Mouse (Mus musculus) liver, embryonic 14.5 days (tissue): Measurements from ENCODE around the gene Cfap126.
"Not testable (repeated sequence)": the region's sequence is repeated elsewhere in the genome, so short reads cannot be mapped to it uniquely, and the experiment has no call there.

Experiments
- CTCF ChIP-seq: IDR thresholded peaks from 2 replicates; pipeline ENCODE4 v1.5.1; 2016; ENCODE audit warnings: antibody characterized with exemption, low read depth, control low read depth
- EP300 ChIP-seq: IDR thresholded peaks from 2 replicates; pipeline ENCODE4 v1.6.1; 2016; ENCODE audit warnings: antibody characterized with exemption, low read depth

DNA sequence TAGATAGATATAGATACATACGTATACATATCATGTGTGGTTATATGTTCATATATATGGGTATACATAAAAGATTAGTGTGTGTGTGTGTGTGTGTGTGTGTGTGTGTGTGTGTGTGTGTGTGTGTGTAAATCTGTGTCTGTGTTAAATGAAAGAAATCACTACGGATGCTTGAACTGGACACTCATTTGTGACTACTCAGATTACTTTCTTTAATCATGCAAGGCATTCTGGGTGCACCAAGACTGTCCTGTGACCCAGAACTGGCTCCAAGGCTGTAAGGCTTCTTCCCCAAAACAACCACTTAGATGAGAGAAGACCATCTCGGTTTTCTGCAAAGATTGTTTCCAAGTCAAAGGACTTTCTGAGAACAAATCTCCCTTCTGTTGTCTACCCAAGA is 44.2 kb upstream of the Cfap126 start:
- not testable (repeated sequence) for TF ChIP-seq EP300, CTCF
